In the genomic region with DNA sequence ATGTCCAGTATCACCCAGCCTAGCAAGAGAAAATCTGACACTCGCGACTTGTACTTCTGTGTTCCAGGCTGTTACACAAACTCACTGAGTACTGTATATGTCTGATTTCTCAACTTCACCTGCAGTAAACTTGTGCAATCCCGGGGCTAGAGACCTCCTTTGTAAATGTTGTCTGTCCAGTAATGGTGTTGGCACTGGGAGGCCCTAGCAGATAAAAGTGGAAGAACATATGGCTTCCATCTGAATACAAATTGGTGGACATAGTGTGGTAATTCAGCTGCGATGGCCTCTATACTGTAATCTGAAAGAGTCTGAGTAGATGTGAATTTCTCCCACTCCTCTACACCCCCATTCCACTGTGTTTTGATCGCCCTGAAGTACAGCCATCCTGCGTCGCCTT, we compare ENCODE assay signal across 9 mouse cellular contexts.
A peak's percentile ranks its signal among the peaks of the same experiment; 100 is the strongest.
DNase-seq lines count a peak whose midpoint lies in the region; ATAC-seq and TF ChIP-seq lines count a peak whose summit lies in the region.
"Had no signal": no experiment of that assay in that cellular context is flagged by ENCODE, and none has a peak within 500 bp of the region (broad histone marks: within the 10 kb centered on the region; RNA-seq: fewer than 3 reads in every experiment).

No protein-coding gene starts in this region.

- peaks cover 7% of the 10 kb centered on the region for H3K4me1 ChIP-seq in lung, adult 2 months (ENCODE audit: control insufficient read depth, insufficient read depth, low read length)
- H3K4me1 ChIP-seq in stomach, embryonic 14.5 days (ENCODE audit: control insufficient read depth, insufficient read depth, low read length): no peaks in the 10 kb centered on the region

- no peaks in the 10 kb centered on the region for H3K9me3 ChIP-seq in stomach, embryonic 14.5 days (ENCODE audit: control insufficient read depth, low read depth, low read length)

- ATAC-seq in stomach, embryonic 14.5 days (ENCODE audit: insufficient number of reproducible peaks, insufficient read depth, low FRiP score, low read depth): no peak

- 54% methylated on average over 7 of the region's 7 CpGs for WGBS in lung, adult 2 months
- WGBS in stomach, embryonic 14.5 days: 46% methylated on average over 7 of the region's 7 CpGs

- no peaks in the 10 kb centered on the region for H3K36me3 ChIP-seq in stomach, embryonic 14.5 days (ENCODE audit: control insufficient read depth, insufficient read depth, low read length)

- H3K27me3 ChIP-seq in stomach, embryonic 14.5 days (ENCODE audit: control insufficient read depth, insufficient read depth, low read length): no peaks in the 10 kb centered on the region

- DNase-seq in cerebellum, adult 9-10 months: peak; percentile 20
- no peak for DNase-seq in cerebellum, adult 11-12 months
- peak; percentile 25 for DNase-seq in lung, adult 2 months
- DNase-seq in lung, postnatal 14 days: no peak
- DNase-seq in kidney, postnatal 14 days: peak; percentile 23
- DNase-seq in natural killer cell, adult 2 months (ENCODE audit: low spot score in 2 of 2): no peak
- no peak for DNase-seq in testis, postnatal 14 days (ENCODE audit: low spot score)
- DNase-seq: thymus, postnatal 4 days had no signal

- H3K4me2 ChIP-seq in stomach, embryonic 14.5 days (replicated peaks; ENCODE audit: low read depth, low read length): no peak overlapping the region

- TF ChIP-seq POLR2A in lung, adult 2 months (IDR thresholded peaks at IDR 0.05; ENCODE audit: borderline replicate concordance, extremely low read depth, low read depth, low read length): no peak

- no peak for TF ChIP-seq CTCF in lung, adult 2 months (IDR thresholded peaks at IDR 0.05; ENCODE audit: insufficient read depth, low read length)

- peak overlapping the region; percentile 32 for H3K4me3 ChIP-seq in lung, adult 2 months (replicated peaks; ENCODE audit: extremely low read depth, low read depth, low read length)
- no peak overlapping the region for H3K4me3 ChIP-seq in stomach, embryonic 14.5 days (ENCODE audit: low read depth, low read length)

- H3K9ac ChIP-seq in stomach, embryonic 14.5 days (replicated peaks; ENCODE audit: low read depth, low read length): no peak overlapping the region

- H3K27ac ChIP-seq in stomach, embryonic 14.5 days (ENCODE audit: low read length): peak overlapping the region; percentile 6; the same call in 1 of the 2 replicates

Comparison
In these comparisons a context has a peak if more than half of its experiments do, and no peak if none do; other contexts are left out.
1. DNase-seq: peak in cerebellum, adult 9-10 months (single experiment), lung, adult 2 months (single experiment) and kidney, postnatal 14 days (single experiment); none in cerebellum, adult 11-12 months (single experiment), lung, postnatal 14 days (single experiment), natural killer cell, adult 2 months (0 of 2) and testis, postnatal 14 days (single experiment).